Mouse (Mus musculus): ENCODE results near the gene Raver2. TPM values are rescaled to one million over a fixed set of nuclear protein-coding genes. Genes with fewer than 3 reads are reported as not detected.
A peak's percentile ranks its signal among the peaks of the same experiment; 100 is the strongest.

Gene Raver2
- total RNA-seq, 1 experiment from 2014 or later: 0.86 TPM

GRCm38 (mm10) chr4:101198333-101198732 is 129.6 kb downstream of the Raver2 start:
- ATAC-seq (replicated peaks; ENCODE audit: insufficient number of reproducible peaks, low FRiP score, low TSS enrichment, poor library complexity, severe bottlenecking): peak; percentile 57

GRCm38 (mm10) chr4:101199433-101200081 is 130.8 kb downstream of the Raver2 start:
- no peak; the same call in 1 of the 2 replicates for ATAC-seq (replicated peaks; ENCODE audit: insufficient number of reproducible peaks, low FRiP score, low TSS enrichment, poor library complexity, severe bottlenecking)

Other genes starting within 250 kb of the Raver2 start
- not detected in 3 replicates for gene Gm10577, start 48.3 kb upstream of the Raver2 start, total RNA-seq (2017)
- gene Jak1, start 196.3 kb downstream of the Raver2 start, total RNA-seq (2017): 252 to 459 TPM (median 254 TPM) in 3 replicates

Data from monocyte, adult 5-6 weeks (primary cell).